Mouse (Mus musculus) adrenal gland, postnatal 4 days (tissue): ENCODE measurements at regions not wholly inside any gene's neighbourhood (a gene's known extent, or its start where the extent isn't known, plus 50 kb on each side); places are given as distances from the start of the nearest gene placed in this dataset.

Source experiments
- DNase-seq, 2 experiments: peaks; one replicate each; pipeline ENCODE4 v3.0.0; 2021 to 2022; ENCODE audit warnings: low spot score in 2 of 2, mixed read lengths in 2 of 2

GRCm38 (mm10) chr2:128334757-128335500, 209.1 kb downstream of the Bcl2l11 start:
- no peak for DNase-seq

- DNase-seq, result no peak
Measured at GRCm38 (mm10) chr2:128337192-128337591, 211.4 kb downstream of the Bcl2l11 start.

GRCm38 (mm10) chr2:128337791-128338190, 212.0 kb downstream of the Bcl2l11 start:
- no peak for DNase-seq

DNA sequence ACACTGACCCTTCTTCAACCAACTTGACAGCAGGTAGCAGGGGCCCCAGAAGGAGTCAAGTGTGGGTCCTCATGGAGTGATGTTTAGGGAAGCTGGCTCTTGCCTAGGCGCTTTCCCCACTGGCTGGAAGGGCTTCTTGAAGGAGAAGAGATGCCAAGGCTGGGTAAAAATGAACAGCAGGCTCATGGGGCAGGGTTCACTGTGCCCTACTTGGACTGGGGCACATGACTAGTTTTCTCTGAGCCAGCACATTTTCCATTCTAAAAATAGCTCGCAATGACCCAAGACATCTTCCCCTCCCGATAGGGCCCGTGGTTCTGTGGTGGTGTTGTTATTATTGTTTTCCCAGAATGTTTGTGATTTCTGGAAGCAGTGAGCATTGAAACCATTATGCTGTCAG, 212.6 kb downstream of the Bcl2l11 start:
- DNase-seq, result no peak

DNA sequence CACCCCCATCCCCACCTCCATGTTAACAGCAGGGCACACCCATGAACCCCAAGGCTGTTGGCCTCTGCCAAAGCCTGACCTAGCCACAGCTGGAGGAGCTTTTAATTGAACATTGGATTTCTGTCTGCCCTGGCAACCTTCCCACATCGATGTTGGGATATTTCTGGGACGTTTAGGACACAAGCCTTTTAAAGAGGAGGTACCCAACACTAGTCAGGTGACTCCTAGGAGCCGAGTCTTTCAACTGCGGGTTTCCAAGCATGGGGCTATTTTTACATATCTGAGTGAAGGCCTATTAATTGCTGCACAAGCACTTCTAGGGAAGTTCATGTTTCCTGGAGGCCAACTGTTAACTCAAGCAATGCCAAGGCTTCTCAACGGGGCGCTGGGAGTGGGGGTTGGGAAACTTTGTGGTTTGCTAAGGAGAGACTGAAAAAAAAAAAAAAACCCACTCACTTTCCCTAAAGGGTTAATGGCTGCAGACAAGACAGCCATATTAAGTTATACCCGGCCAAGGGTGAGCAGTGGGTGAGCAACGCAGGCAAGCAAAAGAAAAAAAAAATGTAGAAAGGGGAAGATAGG, 213.3 kb downstream of the Bcl2l11 start:
- no peak for DNase-seq

- DNase-seq, result no peak
Measured at GRCm38 (mm10) chr2:128339643-128340487, 214.0 kb downstream of the Bcl2l11 start.

DNA sequence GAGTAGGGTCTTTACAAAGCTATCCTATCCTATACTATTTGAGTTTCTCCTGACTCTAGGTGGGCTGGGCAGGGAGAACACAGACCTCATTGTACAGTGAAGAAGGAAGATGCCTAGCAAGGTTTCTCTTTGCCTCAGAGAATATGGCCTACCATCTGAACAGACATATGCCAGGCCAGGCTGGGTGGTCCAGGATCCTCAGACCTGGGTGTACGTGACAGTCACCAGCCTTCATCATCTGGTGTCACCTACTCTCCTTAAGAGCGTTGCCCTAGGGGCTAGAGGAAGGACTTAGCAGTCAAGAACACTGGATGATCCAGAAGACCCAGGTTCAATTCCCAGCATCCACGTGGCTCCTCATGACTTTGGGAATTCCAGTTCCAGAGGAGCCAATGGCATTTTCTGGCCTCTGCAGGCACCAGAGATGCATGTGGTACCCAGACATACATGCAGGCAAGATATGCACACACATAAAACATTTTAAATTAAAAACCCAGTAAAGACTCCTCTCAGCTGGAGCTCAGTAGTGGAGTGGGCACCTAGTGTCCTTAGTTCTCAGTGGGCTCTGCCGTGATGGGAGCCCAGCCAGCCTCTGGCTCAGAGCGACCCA, 214.9 kb downstream of the Bcl2l11 start:
- DNase-seq, result no peak

GRCm38 (mm10) chr2:128342212-128342611, 216.4 kb downstream of the Bcl2l11 start:
- DNase-seq, result no peak

GRCm38 (mm10) chr2:128345557-128345956, 219.7 kb downstream of the Bcl2l11 start:
- DNase-seq, result no peak

DNA sequence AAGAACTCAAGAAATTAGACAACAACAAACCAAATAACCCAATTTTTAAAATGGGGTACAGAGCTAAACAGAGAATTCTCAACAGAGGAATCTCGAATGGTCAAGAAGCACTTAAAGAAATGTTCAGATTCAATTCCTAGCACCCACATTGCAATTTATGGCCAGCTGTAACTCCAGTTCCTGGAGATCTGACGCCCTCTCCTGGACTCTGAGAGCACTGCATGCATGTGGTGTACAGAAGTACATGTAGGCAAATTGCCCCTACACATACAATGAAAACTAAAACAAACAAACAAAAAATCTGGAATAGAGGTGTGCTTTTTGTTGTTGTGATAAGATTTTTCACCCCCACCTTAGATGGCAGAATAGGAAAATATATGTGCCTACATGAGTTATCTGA, 222.7 kb downstream of the Bcl2l11 start:
- DNase-seq, result no peak

- DNase-seq, result no peak
Measured at GRCm38 (mm10) chr2:128351405-128351804, 225.6 kb downstream of the Bcl2l11 start.

DNA sequence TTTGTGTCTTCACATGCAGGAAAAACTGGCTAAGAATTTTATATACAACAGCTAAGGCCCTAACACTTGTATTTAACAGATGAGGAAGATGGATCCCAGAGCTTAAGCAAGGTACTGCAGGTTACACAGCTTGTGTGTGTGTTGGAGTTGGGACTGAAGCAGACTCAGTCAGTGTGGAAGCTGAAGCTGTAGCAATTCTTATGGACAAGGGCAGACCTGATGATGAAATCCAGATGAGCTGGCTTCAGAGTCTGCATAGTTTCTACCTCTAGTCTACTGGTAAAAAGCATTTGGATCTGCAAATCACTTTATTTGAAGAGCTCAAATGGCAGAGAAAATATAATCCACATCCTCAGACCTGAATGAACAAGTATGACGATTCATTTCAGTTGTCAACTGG, 226.7 kb downstream of the Bcl2l11 start:
- DNase-seq, result no peak

GRCm38 (mm10) chr2:128353457-128353856, 227.6 kb downstream of the Bcl2l11 start:
- no peak for DNase-seq

- DNase-seq, result no peak
Measured at GRCm38 (mm10) chr2:128356326-128356725, 230.5 kb downstream of the Bcl2l11 start.

DNA sequence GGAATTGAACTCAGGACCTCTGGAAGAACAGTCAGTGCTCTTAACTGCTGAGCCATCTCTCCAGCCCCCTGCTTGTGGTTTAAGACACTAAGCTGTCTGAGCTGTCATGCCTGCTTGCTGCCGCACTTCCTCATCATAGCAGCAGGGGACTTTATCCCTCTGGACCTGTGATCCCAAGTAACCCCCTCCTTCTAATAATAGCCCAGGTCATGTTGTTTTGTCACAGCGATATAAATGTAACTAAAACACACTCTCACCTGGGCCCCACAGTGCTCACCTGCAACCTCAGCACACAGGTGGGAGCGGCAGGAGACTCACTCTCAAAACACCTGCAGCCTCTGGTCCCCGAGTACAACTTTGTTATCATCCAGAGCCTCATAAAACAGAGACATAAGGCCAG, 231.9 kb upstream of the Spdye4c start:
- DNase-seq, result no peak

DNA sequence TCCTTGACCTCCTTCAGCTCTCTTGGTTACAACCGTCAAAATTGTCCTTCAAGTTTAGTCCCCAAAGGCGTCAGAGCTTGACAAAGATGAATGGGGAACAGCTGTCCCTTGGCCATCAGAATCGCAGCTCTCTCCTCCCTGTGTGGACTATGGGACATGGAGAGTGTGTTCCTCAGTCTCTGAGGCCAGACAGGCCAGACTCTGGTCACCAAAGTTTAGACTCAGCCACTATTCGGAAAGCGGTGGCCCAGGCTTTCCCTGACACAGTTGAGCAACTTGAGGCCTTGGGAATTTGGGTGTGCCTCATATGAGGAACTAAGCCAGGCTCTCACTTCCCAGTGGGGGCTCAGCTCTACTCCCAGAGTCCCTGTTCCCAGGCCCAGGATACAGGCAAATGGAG, 230.5 kb upstream of the Spdye4c start:
- no peak for DNase-seq

DNA sequence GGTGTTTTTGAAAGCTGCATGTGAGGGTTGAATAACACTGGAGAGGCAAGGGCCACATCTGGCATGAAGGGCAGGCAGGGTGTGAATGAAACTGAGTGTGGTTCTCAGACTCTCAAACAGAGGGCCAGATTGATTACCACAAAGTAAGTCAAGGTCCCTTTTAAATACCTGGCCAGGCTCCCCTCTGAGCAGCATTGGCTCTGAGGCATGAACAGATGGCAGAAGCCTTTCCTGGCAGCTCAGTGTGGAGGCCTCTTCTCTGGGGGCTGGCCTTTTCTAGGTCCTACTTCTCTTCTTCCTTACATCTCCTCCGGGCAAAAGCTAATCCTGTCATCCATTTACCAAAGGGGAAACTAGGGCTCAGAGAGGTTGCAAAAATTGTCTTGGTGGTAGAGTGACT, 229.6 kb upstream of the Spdye4c start:
- no peak for DNase-seq

- no peak for DNase-seq
Measured at GRCm38 (mm10) chr2:128364161-128364560, 226.8 kb upstream of the Spdye4c start.

- no peak for DNase-seq
Measured at GRCm38 (mm10) chr2:128365004-128365403, 226.0 kb upstream of the Spdye4c start.

- DNase-seq, result no peak
Measured at GRCm38 (mm10) chr2:128365775-128366174, 225.2 kb upstream of the Spdye4c start.

GRCm38 (mm10) chr2:128367266-128368150, 223.5 kb upstream of the Spdye4c start:
- DNase-seq, result no peak
